Mouse (Mus musculus): Measurements from ENCODE around the gene Ano4. TPM values are rescaled to one million over a fixed set of nuclear protein-coding genes. Genes with fewer than 3 reads are reported as not detected.
"Not testable (repeated sequence)": the region's sequence is repeated elsewhere in the genome, so short reads cannot be mapped to it uniquely, and the experiment has no call there.

Ano4 gene
- total RNA-seq, 2 experiments from 2014 or later, result 1.7 to 2.5 TPM

- no peak for DNase-seq (ENCODE audit: low spot score in 2 of 2)
Observed at GRCm38 (mm10) chr10:89154797-89155465, 189.6 kb downstream of the Ano4 start.

- DNase-seq (ENCODE audit: low spot score in 2 of 2), result no peak
Observed at GRCm38 (mm10) chr10:89149166-89149565, 195.4 kb downstream of the Ano4 start.

GRCm38 (mm10) chr10:89121391-89121790, 223.2 kb downstream of the Ano4 start:
- no peak for DNase-seq (ENCODE audit: low spot score in 2 of 2)

GRCm38 (mm10) chr10:89114381-89114780, 230.2 kb downstream of the Ano4 start:
- no peak for DNase-seq (ENCODE audit: low spot score in 2 of 2)

- no peak for DNase-seq (ENCODE audit: low spot score in 2 of 2)
Observed at GRCm38 (mm10) chr10:89111466-89111865, 233.1 kb downstream of the Ano4 start.

GRCm38 (mm10) chr10:89110917-89111316, 233.6 kb downstream of the Ano4 start:
- no peak for DNase-seq (ENCODE audit: low spot score in 2 of 2)

GRCm38 (mm10) chr10:89103594-89103993, 241.0 kb downstream of the Ano4 start:
- no peak for DNase-seq (ENCODE audit: low spot score in 2 of 2)

GRCm38 (mm10) chr10:89102025-89102424, 242.5 kb downstream of the Ano4 start:
- no peak for DNase-seq (ENCODE audit: low spot score in 2 of 2)

GRCm38 (mm10) chr10:89098183-89098582, 246.4 kb downstream of the Ano4 start:
- DNase-seq (ENCODE audit: low spot score in 2 of 2), result no peak

- DNase-seq (ENCODE audit: low spot score in 2 of 2), result no peak
Observed at GRCm38 (mm10) chr10:89092350-89093040, 252.1 kb downstream of the Ano4 start.

- no peak for DNase-seq (ENCODE audit: low spot score in 2 of 2)
Observed at GRCm38 (mm10) chr10:89077447-89077846, 267.1 kb downstream of the Ano4 start.

- no peak for DNase-seq (ENCODE audit: low spot score in 2 of 2)
Observed at GRCm38 (mm10) chr10:89055891-89056290, 288.7 kb downstream of the Ano4 start.

- DNase-seq (ENCODE audit: low spot score in 2 of 2), result not testable (repeated sequence)
Observed at GRCm38 (mm10) chr10:89044921-89045320, 299.6 kb downstream of the Ano4 start.

GRCm38 (mm10) chr10:89044166-89044565, 300.4 kb downstream of the Ano4 start:
- DNase-seq (ENCODE audit: low spot score in 2 of 2), result no peak

- DNase-seq (ENCODE audit: low spot score in 2 of 2), result no peak
Observed at GRCm38 (mm10) chr10:89018926-89019325, 325.6 kb downstream of the Ano4 start.

- no peak for DNase-seq (ENCODE audit: low spot score in 2 of 2)
Observed at GRCm38 (mm10) chr10:89008303-89008702, 336.3 kb downstream of the Ano4 start.

- DNase-seq (ENCODE audit: low spot score in 2 of 2), result no peak
Observed at GRCm38 (mm10) chr10:89004518-89004917, 340.0 kb downstream of the Ano4 start.

- DNase-seq (ENCODE audit: low spot score in 2 of 2), result no peak
Observed at GRCm38 (mm10) chr10:88986925-88987324, 357.6 kb downstream of the Ano4 start.

GRCm38 (mm10) chr10:88983444-88983843, 361.1 kb downstream of the Ano4 start:
- DNase-seq (ENCODE audit: low spot score in 2 of 2), result peak in 1 of 2 experiments; percentile 18

- no peak for DNase-seq (ENCODE audit: low spot score in 2 of 2)
Observed at GRCm38 (mm10) chr10:88979451-88979850, 365.1 kb downstream of the Ano4 start.

GRCm38 (mm10) chr10:88978932-88979331, 365.6 kb downstream of the Ano4 start:
- no peak for DNase-seq (ENCODE audit: low spot score in 2 of 2)

- no peak for DNase-seq (ENCODE audit: low spot score in 2 of 2)
Observed at GRCm38 (mm10) chr10:88970951-88971725, 373.4 kb downstream of the Ano4 start.
